ENCODE assay signal across 11 mouse cellular contexts in genomic region chr2:161339327-161340001, GRCm38 (mm10).
DNase-seq lines count a peak whose midpoint lies in the region; ATAC-seq and TF ChIP-seq lines count a peak whose summit lies in the region.
"Had no signal": no experiment of that assay in that cellular context is flagged by ENCODE, and none has a peak within 500 bp of the region (broad histone marks: within the 10 kb centered on the region; RNA-seq: fewer than 3 reads in every experiment).

No protein-coding gene starts in this region.

- no peak overlapping the region for H3K4me2 ChIP-seq in embryonic facial prominence, embryonic 14.5 days (ENCODE audit: low read depth, low read length)
- peak overlapping the region; percentile 2; the same call in 1 of the 2 replicates for H3K4me2 ChIP-seq in hindbrain, postnatal 0 days (ENCODE audit: low read depth, low read length)
- H3K4me2 ChIP-seq: lung, embryonic 14.5 days had no signal

- no peaks in the 10 kb centered on the region for H3K9me3 ChIP-seq in embryonic facial prominence, embryonic 14.5 days (ENCODE audit: control insufficient read depth, low read length)
- H3K9me3 ChIP-seq in hindbrain, postnatal 0 days (ENCODE audit: low read length), result no peaks in the 10 kb centered on the region

- TF ChIP-seq CTCF in hindbrain, postnatal 0 days (IDR thresholded peaks at IDR 0.05; ENCODE audit: low read depth), result no peak; the same call in 1 of the 2 replicates

- no peak overlapping the region for H3K4me3 ChIP-seq in embryonic facial prominence, embryonic 14.5 days (ENCODE audit: low read depth, low read length)
- no peak overlapping the region for H3K4me3 ChIP-seq in hindbrain, postnatal 0 days (ENCODE audit: low read length)

- peak; percentile 62 for ATAC-seq in embryonic facial prominence, embryonic 14.5 days (ENCODE audit: low read depth)
- peak; percentile 60; the same call in 1 of the 2 replicates for ATAC-seq in hindbrain, postnatal 0 days
- ATAC-seq: Patski had no signal

- WGBS in embryonic facial prominence, embryonic 14.5 days, result 9% methylated on average over 14 of the region's 14 CpGs
- 8% methylated on average over 14 of the region's 14 CpGs for WGBS in hindbrain, postnatal 0 days

- peak overlapping the region; percentile 12; the same call in 1 of the 2 replicates for H3K27ac ChIP-seq in embryonic facial prominence, embryonic 14.5 days (replicated peaks; ENCODE audit: low read depth, low read length)
- peak overlapping the region; percentile 22; the same call in 1 of the 2 replicates for H3K27ac ChIP-seq in hindbrain, postnatal 0 days

- 0 out of 2 replicates have a peak, but pooled peaks cover 7% of the 10 kb centered on the region for H3K4me1 ChIP-seq in embryonic facial prominence, embryonic 14.5 days (ENCODE audit: control insufficient read depth, insufficient read depth, low read length)
- peaks cover 13% of the 10 kb centered on the region for H3K4me1 ChIP-seq in hindbrain, postnatal 0 days (ENCODE audit: insufficient read depth, low read length)

- H3K36me3 ChIP-seq in embryonic facial prominence, embryonic 14.5 days (ENCODE audit: control insufficient read depth, insufficient read depth, low read length), result no peaks in the 10 kb centered on the region
- no peaks in the 10 kb centered on the region for H3K36me3 ChIP-seq in hindbrain, postnatal 0 days (ENCODE audit: insufficient read depth, low read length)

- H3K9ac ChIP-seq in embryonic facial prominence, embryonic 14.5 days (ENCODE audit: low read depth, low read length), result no peak overlapping the region
- no peak overlapping the region for H3K9ac ChIP-seq in hindbrain, postnatal 0 days (replicated peaks; ENCODE audit: low read length)
- H3K9ac ChIP-seq: lung, embryonic 14.5 days had no signal

- peaks cover 4% of the 10 kb centered on the region; the same call in 1 of the 2 replicates for H3K27me3 ChIP-seq in embryonic facial prominence, embryonic 14.5 days (replicated peaks; ENCODE audit: control insufficient read depth, insufficient read depth, low read length)
- no peaks in the 10 kb centered on the region for H3K27me3 ChIP-seq in hindbrain, postnatal 0 days (ENCODE audit: insufficient read depth, low read length)
- H3K27me3 ChIP-seq: Patski had no signal

- peak; percentile 64 for DNase-seq in embryo, embryonic 10 days (ENCODE audit: low spot score)
- peak; percentile 83 for DNase-seq in embryonic facial prominence, embryonic 14.5 days (ENCODE audit: low spot score)
- peak; percentile 40 for DNase-seq in hindbrain, postnatal 0 days (ENCODE audit: low spot score)
- DNase-seq in neural tube, embryonic 10.5 days (ENCODE audit: extremely low spot score, low spot score), result peak; percentile 43
- no peak for DNase-seq in cerebellum, adult 11 months
- DNase-seq in frontal cortex, postnatal 14 days (ENCODE audit: low spot score in 2 of 2), result no peak
- DNase-seq in ovary, adult 18-20 months (ENCODE audit: low spot score), result no peak
- no peak for DNase-seq in ovary, postnatal 36 days (ENCODE audit: low spot score)
- DNase-seq: right cerebral cortex, postnatal 14 days had no signal

Comparison
In these comparisons a context has a peak if more than half of its experiments do, and no peak if none do; other contexts are left out.
1. DNase-seq: peak in embryo, embryonic 10 days (single experiment), embryonic facial prominence, embryonic 14.5 days (single experiment), hindbrain, postnatal 0 days (single experiment) and neural tube, embryonic 10.5 days (single experiment); none in cerebellum, adult 11 months (single experiment), frontal cortex, postnatal 14 days (0 of 2), ovary, adult 18-20 months (single experiment) and ovary, postnatal 36 days (single experiment).